Mouse (Mus musculus): Measurements from ENCODE around the gene Ptprt.

The Ptprt gene

GRCm38 (mm10) chr2:161941991-161942390 is 719.0 kb downstream of the Ptprt start:
- no peak for DNase-seq (ENCODE audit: low spot score)

GRCm38 (mm10) chr2:161907214-161907613 is 753.7 kb downstream of the Ptprt start:
- no peak for DNase-seq (ENCODE audit: low spot score)

DNA sequence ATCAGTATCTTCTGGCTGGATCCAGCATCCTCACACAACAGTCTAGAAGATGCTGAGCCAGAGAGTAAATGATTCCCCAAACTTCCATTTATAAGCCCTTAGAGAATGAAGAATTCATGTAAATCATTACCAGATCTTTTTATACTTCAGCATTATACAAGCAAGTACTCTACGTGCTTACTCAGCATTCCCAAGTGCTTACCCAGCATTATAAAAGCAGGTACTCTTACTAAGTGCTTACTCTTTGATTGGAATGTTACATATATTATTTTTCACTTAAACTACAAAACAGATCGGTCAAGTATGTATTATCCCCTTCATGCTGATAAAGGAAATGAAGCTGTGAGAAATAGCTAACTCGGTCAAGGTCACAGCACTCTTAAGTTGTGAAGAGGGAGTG is 758.8 kb downstream of the Ptprt start:
- DNase-seq (ENCODE audit: low spot score), result no peak

DNA sequence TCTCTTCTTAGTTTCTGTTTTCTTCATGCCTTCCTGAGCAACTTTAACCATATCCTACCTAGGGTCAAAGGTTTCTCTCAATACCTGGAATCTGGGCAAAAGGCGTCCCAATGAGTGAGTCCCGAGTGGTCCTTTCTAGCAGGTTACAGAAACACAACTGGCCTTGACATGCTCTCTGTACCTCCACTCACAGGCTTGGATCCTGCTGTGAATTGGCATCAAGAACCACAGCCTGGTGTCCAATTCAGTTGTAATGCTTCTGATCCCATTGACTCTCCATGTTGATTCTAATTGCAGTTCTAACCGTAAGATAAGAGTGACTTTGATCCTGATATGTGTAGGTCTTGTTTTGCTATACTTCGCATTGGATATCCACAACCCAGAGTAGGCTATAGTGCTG is 776.5 kb downstream of the Ptprt start:
- DNase-seq (ENCODE audit: low spot score), result no peak

DNA sequence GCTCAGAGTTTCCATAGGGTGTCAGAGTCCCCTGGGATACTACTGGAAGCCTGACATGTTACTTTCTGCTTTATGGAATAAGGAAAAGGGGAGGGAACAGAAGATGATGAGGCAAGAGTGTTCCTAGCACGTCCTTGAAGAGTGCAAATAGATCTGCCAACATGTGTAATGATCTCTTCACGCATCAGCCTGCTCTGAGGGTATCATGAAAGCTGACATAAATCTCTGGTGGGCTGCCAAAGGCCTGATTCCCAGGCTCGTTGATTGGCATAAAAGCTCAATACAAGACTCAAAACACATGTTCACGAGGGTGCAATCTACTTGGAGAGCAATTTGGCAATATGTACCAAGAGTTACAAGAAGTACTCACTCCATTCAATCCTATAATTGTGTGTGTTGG is 778.4 kb downstream of the Ptprt start:
- no peak for DNase-seq (ENCODE audit: low spot score)

DNA sequence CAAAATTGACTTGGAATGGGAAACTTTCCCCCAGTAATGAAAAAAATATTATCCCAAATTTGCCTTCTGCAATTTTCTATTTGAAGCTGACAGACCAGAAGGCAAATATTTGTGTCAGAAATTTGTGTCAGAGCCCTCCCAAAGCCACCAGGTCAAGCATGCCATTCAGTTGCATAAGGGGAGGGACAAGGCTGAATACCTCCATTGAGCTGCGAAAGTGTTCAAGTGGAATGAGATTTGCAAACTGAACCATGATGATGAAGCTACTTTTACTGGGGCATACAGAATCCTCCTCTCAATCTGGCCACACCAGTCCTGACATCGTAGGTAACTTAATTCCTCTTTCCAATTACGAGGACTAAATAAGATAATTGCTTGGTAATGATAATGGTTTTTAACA is 780.0 kb downstream of the Ptprt start:
- no peak for DNase-seq (ENCODE audit: low spot score)

GRCm38 (mm10) chr2:161865231-161865630 is 795.7 kb downstream of the Ptprt start:
- no peak for DNase-seq (ENCODE audit: low spot score)

GRCm38 (mm10) chr2:161858813-161859212 is 802.1 kb downstream of the Ptprt start:
- DNase-seq (ENCODE audit: low spot score), result no peak

- no peak for DNase-seq (ENCODE audit: low spot score)
These were observed 802.6 kb downstream of the Ptprt start for GRCm38 (mm10) chr2:161858361-161858760.

DNA sequence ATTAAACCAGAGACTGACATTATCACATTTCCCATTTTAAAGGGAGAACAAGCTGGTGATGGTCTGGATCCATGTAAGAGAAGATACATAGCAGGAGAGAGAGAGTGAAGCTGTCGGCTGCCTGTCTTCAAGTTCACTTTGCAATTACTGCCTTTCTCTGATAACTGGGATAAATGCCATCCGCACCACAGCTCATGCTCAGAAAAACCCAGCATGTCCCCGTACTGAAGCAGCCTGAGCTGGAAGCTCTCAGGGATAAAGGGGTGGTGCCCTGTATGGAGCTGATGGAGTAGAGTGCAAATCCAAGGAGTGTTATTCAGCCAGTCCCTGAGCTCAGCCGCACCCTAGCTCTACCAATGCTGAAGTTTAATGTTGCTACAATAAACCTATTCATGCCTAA is 825.9 kb downstream of the Ptprt start:
- DNase-seq (ENCODE audit: low spot score), result no peak

GRCm38 (mm10) chr2:161833846-161834245 is 827.1 kb downstream of the Ptprt start:
- no peak for DNase-seq (ENCODE audit: low spot score)

DNA sequence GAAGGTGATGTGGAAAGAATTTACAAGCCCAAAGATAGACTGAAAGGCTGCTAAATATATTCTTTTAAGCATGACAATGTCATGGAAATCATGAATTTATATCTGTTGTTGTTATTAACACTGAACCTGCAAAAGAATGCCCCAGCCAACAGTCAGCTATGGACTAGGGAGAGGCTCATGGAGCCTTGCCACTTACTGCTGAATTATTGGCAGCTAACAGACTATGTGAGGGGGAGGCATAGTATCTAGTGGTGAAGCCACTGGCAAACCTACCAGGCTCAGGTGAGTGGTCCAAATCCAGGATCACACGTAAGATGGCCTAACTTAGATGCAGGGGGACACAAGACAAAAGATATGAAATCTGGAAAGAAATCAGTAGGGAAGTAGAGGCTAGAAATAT is 847.6 kb downstream of the Ptprt start:
- no peak for DNase-seq (ENCODE audit: low spot score)

GRCm38 (mm10) chr2:161808086-161808801 is 852.7 kb downstream of the Ptprt start:
- no peak for DNase-seq (ENCODE audit: low spot score)

GRCm38 (mm10) chr2:161806287-161807007 is 854.5 kb downstream of the Ptprt start:
- DNase-seq (ENCODE audit: low spot score), result no peak

GRCm38 (mm10) chr2:161799946-161800345 is 861.0 kb downstream of the Ptprt start:
- no peak for DNase-seq (ENCODE audit: low spot score)

- no peak for DNase-seq (ENCODE audit: low spot score)
These were observed 893.4 kb downstream of the Ptprt start for GRCm38 (mm10) chr2:161767528-161767927.

DNA sequence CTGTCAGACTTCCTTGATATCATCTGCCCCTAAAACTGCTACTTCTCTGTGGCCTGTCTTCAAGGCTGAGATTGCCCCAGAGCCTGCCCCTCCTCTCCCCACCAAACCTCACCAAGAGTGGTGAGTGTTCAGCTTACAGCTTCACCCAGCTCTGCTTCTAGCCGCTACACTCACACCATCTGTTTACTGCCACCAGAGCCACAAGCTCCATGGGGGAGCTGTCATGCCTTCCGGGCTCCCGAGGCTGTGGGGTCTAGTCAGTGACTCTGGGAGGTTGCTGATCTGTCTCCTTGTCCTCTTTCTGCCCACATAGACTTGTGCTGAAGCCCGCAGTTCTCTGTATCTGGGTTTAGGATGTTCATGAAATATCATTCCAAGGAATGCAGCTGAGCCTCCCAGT is 947.9 kb downstream of the Ptprt start:
- no peak for DNase-seq (ENCODE audit: low spot score)

- DNase-seq (ENCODE audit: low spot score), result no peak
These were observed 951.6 kb downstream of the Ptprt start for GRCm38 (mm10) chr2:161709316-161709715.

GRCm38 (mm10) chr2:161706386-161706915 is 954.5 kb downstream of the Ptprt start:
- no peak for DNase-seq (ENCODE audit: low spot score)

DNA sequence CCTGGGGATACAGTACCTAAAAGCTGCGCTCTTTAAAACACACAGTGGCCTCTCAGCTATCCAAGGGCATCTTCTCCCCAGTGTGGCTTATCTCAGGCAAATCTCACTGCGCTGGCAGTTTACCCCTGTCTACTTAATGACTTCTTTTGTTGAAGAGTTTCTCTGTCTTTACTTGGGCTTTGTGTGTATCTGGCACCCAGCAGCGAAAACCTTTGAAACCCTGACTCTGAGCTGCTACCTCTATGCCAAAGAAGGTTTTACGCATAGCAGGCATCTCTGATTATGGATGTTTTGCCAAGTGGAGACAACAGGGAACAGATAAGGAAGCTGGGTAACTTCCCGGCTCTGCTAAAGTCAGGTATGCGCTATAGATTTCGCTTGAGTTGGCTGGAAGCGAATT is 956.1 kb downstream of the Ptprt start:
- no peak for DNase-seq (ENCODE audit: low spot score)

DNA sequence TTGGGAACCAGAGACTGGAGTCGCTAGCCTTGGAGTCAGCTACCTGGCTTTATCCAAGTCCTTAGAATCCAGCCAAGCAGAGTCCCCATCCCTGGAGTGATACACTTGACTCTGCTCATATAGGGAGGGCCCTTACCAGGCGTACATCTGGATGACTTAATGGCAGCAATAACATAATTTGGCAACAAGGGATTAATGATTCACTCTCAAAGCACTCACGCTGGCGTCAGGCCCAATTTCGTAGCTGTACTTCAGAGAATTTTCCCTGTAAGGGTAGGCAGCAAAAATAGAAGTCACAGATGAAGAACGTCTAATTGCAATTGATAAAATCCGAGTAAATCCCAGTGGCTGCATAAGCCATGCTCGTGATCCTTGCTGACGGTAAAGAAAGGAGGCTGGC is 956.5 kb downstream of the Ptprt start:
- peak; percentile 20 for DNase-seq (ENCODE audit: low spot score)

DNA sequence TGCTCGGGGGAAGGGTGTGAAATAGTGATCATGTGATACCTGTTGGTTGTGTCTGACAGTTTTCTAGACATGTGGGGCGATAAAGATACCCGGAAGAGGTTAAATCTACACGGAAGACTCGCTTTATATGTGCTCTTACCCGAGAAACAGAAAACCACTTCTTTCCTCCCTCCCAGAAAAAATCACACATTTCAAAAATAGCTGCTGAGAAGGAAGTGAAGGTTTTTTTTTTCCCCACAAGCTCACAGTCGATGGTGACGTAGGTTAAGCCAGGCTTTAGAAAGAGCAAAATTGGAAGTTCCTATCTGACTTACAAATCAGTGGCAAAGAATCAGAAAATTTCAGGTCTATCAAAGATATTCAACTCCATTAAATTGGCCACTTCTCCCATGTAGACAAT is 965.1 kb downstream of the Ptprt start:
- DNase-seq (ENCODE audit: low spot score), result no peak

DNA sequence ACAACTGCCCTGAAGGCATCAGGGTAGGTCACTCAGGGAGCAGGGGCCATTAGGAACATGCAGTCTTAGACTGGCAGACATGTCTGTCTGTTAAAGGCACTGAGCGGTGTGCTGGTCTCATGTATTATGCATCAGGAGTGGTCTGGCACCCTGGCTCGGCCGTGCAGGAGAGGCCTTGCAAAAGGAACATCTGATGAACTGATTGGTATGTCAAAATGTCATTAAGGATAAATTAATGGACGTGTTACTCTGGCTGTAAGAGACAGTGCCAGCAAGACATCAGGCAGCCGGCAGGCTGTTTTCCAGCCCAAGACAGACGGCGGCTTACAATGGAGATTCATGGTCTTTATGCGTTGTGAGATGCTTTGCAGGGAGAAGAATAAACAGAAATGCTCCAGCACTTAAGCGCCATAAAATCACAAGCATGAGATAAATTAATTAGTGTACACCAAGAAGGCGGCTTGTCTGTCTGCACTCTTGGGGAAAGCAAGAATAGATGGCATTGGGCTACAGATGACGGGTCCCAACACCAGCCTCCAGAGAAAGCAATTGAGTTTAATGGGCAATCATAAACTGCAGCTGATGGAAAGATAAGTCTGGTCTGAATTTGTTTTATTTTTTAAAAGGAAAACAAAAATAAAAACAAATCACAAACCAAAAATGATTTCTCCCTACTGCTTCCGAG is 992.5 kb downstream of the Ptprt start:
- DNase-seq (ENCODE audit: low spot score), result no peak

Measured in urinary bladder, postnatal 25 days (tissue).